Comparison of ENCODE assay signal across 25 mouse cellular contexts in the genomic region with DNA sequence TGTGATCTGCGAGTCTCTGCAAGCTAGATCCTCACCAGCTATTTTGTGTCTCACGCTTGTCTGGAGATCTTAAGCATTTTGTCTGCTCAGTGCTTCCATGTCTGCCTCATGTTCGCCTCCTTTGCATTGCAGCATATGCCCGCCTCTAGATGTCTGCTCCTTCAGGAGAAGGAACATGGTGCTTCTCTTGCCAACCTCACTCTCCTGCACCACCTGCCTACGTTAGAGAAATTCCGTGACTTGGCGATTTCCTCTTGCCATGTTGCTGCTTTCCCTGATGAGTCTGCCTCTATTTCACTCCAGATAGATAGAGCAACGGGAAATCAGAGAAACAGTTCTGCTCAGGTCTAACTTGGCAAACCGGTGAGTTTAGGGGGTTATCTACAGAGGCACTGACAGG.
DNase-seq lines count a peak whose midpoint lies in the region; TF ChIP-seq lines count a peak whose summit lies in the region.
"Had no signal": no experiment of that assay in that cellular context is flagged by ENCODE, and none has a peak within 500 bp of the region (broad histone marks: within the 10 kb centered on the region; RNA-seq: fewer than 3 reads in every experiment).

No protein-coding gene starts in this region.

- intact Hi-C loops in left cerebral cortex, postnatal 4 days (cut with DNase I): no loop called here
- intact Hi-C loops in left cerebral cortex, adult 2 months (cut with DNase I): no loop called here

- DNase-seq in frontal cortex, postnatal 36 days (ENCODE audit: low spot score in 2 of 2): peak; percentile 32 to 70
- no peak for DNase-seq in frontal cortex, postnatal 25 days (ENCODE audit: low spot score in 2 of 2)
- peak; percentile 24 for DNase-seq in left cerebral cortex, adult 11 months (ENCODE audit: low spot score)
- DNase-seq in left cerebral cortex, postnatal 4 days: no peak
- no peak for DNase-seq in left cerebral cortex, adult 2 months (ENCODE audit: extremely low spot score in 1 of 2, low spot score in 2 of 2)
- peak; percentile 52 for DNase-seq in right cerebral cortex, postnatal 25 days
- no peak for DNase-seq in embryo, embryonic 9.5 days (ENCODE audit: extremely low spot score)
- no peak for DNase-seq in cerebellum, adult 18-20 months
- DNase-seq: adrenal gland, adult 8-10 months; B cell, adult 2 months; cerebellum, adult 9-10 months; gastrocnemius, adult 2 months; heart, postnatal 10 days; kidney, adult 9 months; kidney, postnatal 14 days; lung, postnatal 4 days; retina, postnatal 1 day; spleen, adult 18-20 months; thymus, postnatal 14 days had no signal

- no peak; the same call in 1 of the 2 replicates for TF ChIP-seq CTCF in left cerebral cortex, adult 2 months (IDR thresholded peaks at IDR 0.05)

- peak overlapping the region; percentile 47 for H3K27ac ChIP-seq in left cerebral cortex, adult 2 months
- H3K27ac ChIP-seq: embryonic facial prominence, embryonic 15.5 days; gastrocnemius, adult 2 months; hindbrain, embryonic 10.5 days; layer of hippocampus, adult 2 months; midbrain, embryonic 15.5 days; neural tube, embryonic 12.5 days had no signal

- H3K4me3 ChIP-seq in left cerebral cortex, adult 2 months: no peak overlapping the region
- H3K4me3 ChIP-seq: embryonic facial prominence, embryonic 15.5 days; gastrocnemius, adult 2 months; heart, embryonic 12.5 days; hindbrain, embryonic 10.5 days; layer of hippocampus, adult 2 months; midbrain, embryonic 15.5 days; neural tube, embryonic 12.5 days had no signal

Comparison
In these comparisons a context has a peak if more than half of its experiments do, and no peak if none do; other contexts are left out.
1. DNase-seq: peak in frontal cortex, postnatal 36 days (2 of 2), left cerebral cortex, adult 11 months (single experiment) and right cerebral cortex, postnatal 25 days (single experiment); none in frontal cortex, postnatal 25 days (0 of 2), left cerebral cortex, postnatal 4 days (single experiment), left cerebral cortex, adult 2 months (0 of 2), embryo, embryonic 9.5 days (single experiment) and cerebellum, adult 18-20 months (0 of 2).